Mouse (Mus musculus): Measurements from ENCODE around the gene Gm3532.
"Not testable (repeated sequence)": the region's sequence is repeated elsewhere in the genome, so short reads cannot be mapped to it uniquely, and the experiment has no call there.

Gm3532 gene

DNA sequence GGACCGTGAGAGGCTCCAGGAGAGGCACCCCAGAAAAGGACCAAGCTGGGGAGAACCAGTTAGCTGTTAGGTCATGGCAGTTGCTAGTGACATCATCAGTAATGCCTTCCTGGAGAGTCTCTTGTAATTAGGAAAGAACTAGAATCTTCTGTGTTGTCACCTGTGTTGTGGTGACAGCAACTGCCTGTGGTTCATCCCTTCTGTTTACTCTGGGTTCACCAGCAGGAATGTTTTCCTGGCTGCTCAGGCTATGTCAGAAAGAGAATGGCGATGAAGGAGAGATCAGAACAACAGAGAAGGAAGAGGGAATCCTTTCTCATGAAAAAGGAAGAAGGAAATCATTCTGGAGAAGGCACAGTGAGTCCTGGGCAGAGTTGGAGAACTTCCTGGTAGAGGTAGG, at the start of gene Gm3532:
TSS of gene Gm3532 (plus strand) at position 301 of the 400 bp plus-strand sequence.
- DNase-seq = not testable (repeated sequence)

DNA sequence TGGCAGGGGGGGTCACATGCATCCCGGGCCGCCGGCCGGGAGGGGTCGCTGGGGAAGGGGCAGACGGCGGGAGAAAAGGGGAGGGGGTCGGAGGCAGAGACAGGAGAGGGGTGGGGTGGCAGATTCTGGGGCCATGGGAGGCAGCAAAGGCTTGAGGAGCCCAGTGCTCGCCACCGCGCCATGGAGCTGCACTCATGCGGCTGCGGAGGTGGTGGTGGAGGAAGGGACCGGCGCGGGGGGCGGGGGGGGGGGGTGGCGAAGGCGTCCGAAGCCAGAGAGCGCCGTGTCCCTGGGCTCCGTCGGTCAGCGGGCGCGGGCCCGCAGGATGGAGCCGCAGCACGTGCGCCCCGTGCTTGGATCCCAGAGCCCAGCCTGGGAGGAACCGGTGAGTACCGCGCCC, 36.9 kb upstream of the Gm3532 start, which contains the start of gene Gm3488:
TSS of gene Gm3488 (plus strand) at position 301 of the 400 bp plus-strand sequence.
- not testable (repeated sequence) for DNase-seq

Data from cerebellum, postnatal 10 days (tissue).